19 mouse cellular contexts compared by ENCODE assay signal in genomic region chr10:96460151-96460550, GRCm38 (mm10).
DNase-seq lines count a peak whose midpoint lies in the region; ATAC-seq lines count a peak whose summit lies in the region.
"Had no signal": no experiment of that assay in that cellular context is flagged by ENCODE, and none has a peak within 500 bp of the region (broad histone marks: within the 10 kb centered on the region; RNA-seq: fewer than 3 reads in every experiment).

No protein-coding gene starts in this region.

- peaks cover 36% of the 10 kb centered on the region for H3K4me1 ChIP-seq in forebrain, embryonic 10.5 days
- peaks cover 10% of the 10 kb centered on the region for H3K4me1 ChIP-seq in forebrain, embryonic 15.5 days
- peaks cover 4% of the 10 kb centered on the region; the same call in 1 of the 2 replicates for H3K4me1 ChIP-seq in forebrain, embryonic 14.5 days (ENCODE audit: control insufficient read depth, insufficient read depth, low read length)
- peaks cover 14% of the 10 kb centered on the region; the same call in 1 of the 2 replicates for H3K4me1 ChIP-seq in midbrain, embryonic 12.5 days
- H3K4me1 ChIP-seq: heart, embryonic 12.5 days had no signal

- H3K9me3 ChIP-seq in forebrain, embryonic 10.5 days = no peaks in the 10 kb centered on the region
- no peaks in the 10 kb centered on the region for H3K9me3 ChIP-seq in forebrain, embryonic 15.5 days
- no peaks in the 10 kb centered on the region for H3K9me3 ChIP-seq in forebrain, embryonic 14.5 days (replicated peaks; ENCODE audit: control insufficient read depth, low read length)
- H3K9me3 ChIP-seq in midbrain, embryonic 12.5 days = no peaks in the 10 kb centered on the region
- H3K9me3 ChIP-seq: heart, embryonic 12.5 days had no signal

- H3K27ac ChIP-seq in forebrain, embryonic 10.5 days = peak overlapping the region; percentile 80
- no peak overlapping the region for H3K27ac ChIP-seq in forebrain, embryonic 15.5 days (replicated peaks)
- no peak overlapping the region for H3K27ac ChIP-seq in forebrain, embryonic 14.5 days (ENCODE audit: low read depth, low read length)
- H3K27ac ChIP-seq in midbrain, embryonic 12.5 days (replicated peaks) = no peak overlapping the region
- H3K27ac ChIP-seq: liver, embryonic 14.5 days had no signal

- no peaks in the 10 kb centered on the region for H3K36me3 ChIP-seq in forebrain, embryonic 10.5 days (replicated peaks)
- H3K36me3 ChIP-seq in forebrain, embryonic 15.5 days = no peaks in the 10 kb centered on the region
- H3K36me3 ChIP-seq in forebrain, embryonic 14.5 days (ENCODE audit: control insufficient read depth, insufficient read depth, low read length) = no peaks in the 10 kb centered on the region
- no peaks in the 10 kb centered on the region for H3K36me3 ChIP-seq in midbrain, embryonic 12.5 days
- H3K36me3 ChIP-seq: heart, embryonic 12.5 days had no signal

- no peak for DNase-seq in forebrain, embryonic 10.5 days (ENCODE audit: extremely low spot score, low spot score)
- peak; percentile 6 for DNase-seq in Muller cell, postnatal 12 days (ENCODE audit: inconsistent ontology term)
- DNase-seq in forebrain, embryonic 14.5 days (ENCODE audit: low spot score) = no peak
- DNase-seq in adrenal gland, adult 2 months = no peak
- no peak for DNase-seq in gastrocnemius, adult 8-10 months (ENCODE audit: low spot score in 2 of 2)
- no peak for DNase-seq in heart, postnatal 14 days
- DNase-seq: adrenal gland, postnatal 14 days; cerebellum, adult 8-10 months; gastrocnemius, postnatal 36 days; heart, postnatal 36 days; kidney, adult 9 months; layer of hippocampus, postnatal 36 days; thymus, adult 2 months had no signal

- intact Hi-C loops in heart, postnatal 14 days (cut with DNase I) = no loop called here

- H3K27me3 ChIP-seq in forebrain, embryonic 10.5 days (ENCODE audit: poor library complexity, severe bottlenecking) = no peaks in the 10 kb centered on the region
- no peaks in the 10 kb centered on the region for H3K27me3 ChIP-seq in forebrain, embryonic 15.5 days
- H3K27me3 ChIP-seq in forebrain, embryonic 14.5 days (replicated peaks; ENCODE audit: control insufficient read depth, insufficient read depth, low read length) = no peaks in the 10 kb centered on the region
- no peaks in the 10 kb centered on the region for H3K27me3 ChIP-seq in midbrain, embryonic 12.5 days
- H3K27me3 ChIP-seq: CH12.LX; heart, embryonic 12.5 days had no signal

- peak overlapping the region; percentile 10; the same call in 1 of the 2 replicates for H3K4me3 ChIP-seq in forebrain, embryonic 10.5 days
- no peak overlapping the region for H3K4me3 ChIP-seq in forebrain, embryonic 15.5 days
- H3K4me3 ChIP-seq in forebrain, embryonic 14.5 days (ENCODE audit: low read depth, low read length) = no peak overlapping the region
- H3K4me3 ChIP-seq in midbrain, embryonic 12.5 days = no peak overlapping the region
- H3K4me3 ChIP-seq: heart, embryonic 12.5 days had no signal

- WGBS in forebrain, embryonic 10.5 days = 52% methylated on average over 9 of the region's 9 CpGs
- WGBS in forebrain, embryonic 15.5 days = 19% methylated on average over 9 of the region's 9 CpGs
- 11% methylated on average over 9 of the region's 9 CpGs for WGBS in forebrain, embryonic 14.5 days
- 34% methylated on average over 9 of the region's 9 CpGs for WGBS in midbrain, embryonic 12.5 days

- H3K4me2 ChIP-seq in forebrain, embryonic 15.5 days (replicated peaks) = no peak overlapping the region
- H3K4me2 ChIP-seq in forebrain, embryonic 14.5 days (ENCODE audit: low read length) = peak overlapping the region; percentile 16; the same call in 1 of the 2 replicates
- H3K4me2 ChIP-seq in midbrain, embryonic 12.5 days (replicated peaks) = 0 out of 2 replicates have a peak overlapping the region, but pooled peaks have one; percentile 16
- H3K4me2 ChIP-seq: heart, embryonic 12.5 days had no signal

- no peak for ATAC-seq in forebrain, embryonic 15.5 days (replicated peaks)
- no peak; the same call in 1 of the 2 replicates for ATAC-seq in forebrain, embryonic 14.5 days
- peak; percentile 58; the same call in 1 of the 2 replicates for ATAC-seq in midbrain, embryonic 12.5 days (ENCODE audit: low FRiP score, low read depth)
- ATAC-seq: lung, postnatal 0 days had no signal

- no peak overlapping the region for H3K9ac ChIP-seq in forebrain, embryonic 15.5 days (replicated peaks)
- H3K9ac ChIP-seq in forebrain, embryonic 14.5 days (ENCODE audit: low read length) = no peak overlapping the region
- H3K9ac ChIP-seq in midbrain, embryonic 12.5 days (replicated peaks) = no peak overlapping the region
- H3K9ac ChIP-seq: heart, embryonic 12.5 days; liver, embryonic 14.5 days had no signal
